9 mouse cellular contexts compared by ENCODE assay signal in genomic region chr11:20664878-20665277, GRCm38 (mm10).
"Had no signal": no experiment of that assay in that cellular context is flagged by ENCODE, and none has a peak within 500 bp of the region (broad histone marks: within the 10 kb centered on the region; RNA-seq: fewer than 3 reads in every experiment).

No protein-coding gene starts in this region.

- H3K27ac ChIP-seq: layer of hippocampus, adult 2 months; limb, embryonic 13.5 days; liver, embryonic 14.5 days; stomach, postnatal 0 days had no signal

- H3K9me3 ChIP-seq: limb, embryonic 13.5 days had no signal

- H3K4me3 ChIP-seq: layer of hippocampus, adult 2 months; limb, embryonic 13.5 days had no signal

- H3K27me3 ChIP-seq: limb, embryonic 13.5 days had no signal

- DNase-seq: kidney, postnatal 10 days; kidney, postnatal 4 days; left cerebral cortex, postnatal 4 days; lung, adult 18-20 months; thymus, postnatal 4 days had no signal

- H3K9ac ChIP-seq: limb, embryonic 13.5 days; liver, embryonic 14.5 days had no signal

- H3K4me2 ChIP-seq: limb, embryonic 13.5 days had no signal

- H3K36me3 ChIP-seq: limb, embryonic 13.5 days had no signal
